Mouse (Mus musculus) kidney, adult 2 months (tissue): ENCODE results near the gene St8sia1.

Experiments
- CTCF ChIP-seq: fragments of 200-500 bp; conservative IDR thresholded peaks from 2 replicates; pipeline ENCODE4 v1.5.1; 2011; ENCODE audit warnings: low read depth, mild to moderate bottlenecking, control low read depth, low read length, moderate library complexity, mixed read lengths; ENCODE audit not compliant: insufficient read depth, insufficient read length
- POLR2A ChIP-seq: fragments of 200-500 bp; IDR thresholded peaks from one replicate; pipeline ENCODE4 v1.6.1; 2011; ENCODE audit warnings: low read depth, low read length, control low read depth

DNA sequence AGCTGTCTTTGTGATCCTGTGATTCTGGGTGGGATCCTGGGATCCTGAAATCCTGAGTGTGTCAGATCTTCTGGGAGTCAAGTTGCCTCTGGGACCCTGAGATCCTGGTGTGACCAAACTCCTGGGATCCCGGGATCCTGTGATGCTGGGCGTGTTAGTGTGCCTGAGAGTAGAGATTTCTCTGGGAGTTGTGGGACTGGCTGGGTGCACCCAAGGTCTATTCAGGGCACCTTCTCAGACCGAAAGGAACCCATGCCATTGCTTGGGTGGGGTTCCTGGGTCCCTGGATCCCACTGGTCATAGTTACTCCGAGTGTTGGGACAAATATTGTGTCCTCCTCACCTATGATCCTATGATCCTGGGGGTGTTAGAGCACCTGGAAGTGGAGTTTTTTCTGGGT is 120.2 kb downstream of the St8sia1 start:
- TF ChIP-seq CTCF (no peak), POLR2A (no peak)
